Mouse (Mus musculus) limb, embryonic 15.5 days (tissue): Measurements from ENCODE around the gene Scai. TPM values are rescaled to one million over a fixed set of nuclear protein-coding genes. Genes with fewer than 3 reads are reported as not detected.
"Not testable (repeated sequence)": the region's sequence is repeated elsewhere in the genome, so short reads cannot be mapped to it uniquely, and the experiment has no call there.

ENCODE experiments used
- ATAC-seq: fragments of 200-750 bp; cut with Nextera tagmentation; 2 replicates; pipeline ENCODE4 v1.8.0; 2017; ENCODE audit warnings: low read depth, moderate TSS enrichment; ENCODE audit not compliant: insufficient number of reproducible peaks, low FRiP score, low TSS enrichment
- H3K27ac ChIP-seq: fragments of 300-500 bp; sonication (generic); 2 replicates; pipeline ENCODE4 v1.5.1; 2015; ENCODE audit warnings: moderate library complexity, mild to moderate bottlenecking, inconsistent platforms
- H3K27me3 ChIP-seq: fragments of 300-500 bp; sonication (generic); 2 replicates; pipeline ENCODE4 v1.6.1; 2015; ENCODE audit warnings: inconsistent platforms
- H3K36me3 ChIP-seq: fragments of 300-500 bp; sonication (generic); 2 replicates; pipeline ENCODE4 v1.6.1; 2015; ENCODE audit warnings: inconsistent platforms
- H3K4me1 ChIP-seq: fragments of 300-500 bp; sonication (generic); 2 replicates; pipeline ENCODE4 v1.6.1; 2015; ENCODE audit warnings: inconsistent platforms
- H3K4me2 ChIP-seq: fragments of 300-500 bp; sonication (generic); 2 replicates; pipeline ENCODE4 v1.6.1; 2015; ENCODE audit warnings: mild to moderate bottlenecking, inconsistent platforms
- H3K4me3 ChIP-seq: fragments of 300-500 bp; sonication (generic); 2 replicates; pipeline ENCODE4 v1.5.1; 2015; ENCODE audit warnings: mild to moderate bottlenecking, inconsistent platforms
- H3K9ac ChIP-seq: fragments of 300-500 bp; sonication (generic); 2 replicates; pipeline ENCODE4 v1.6.1; 2015; ENCODE audit warnings: inconsistent platforms
- H3K9me3 ChIP-seq: fragments of 300-500 bp; sonication (generic); 2 replicates; pipeline ENCODE4 v1.6.1; 2016; ENCODE audit warnings: inconsistent platforms
- WGBS: fragments of 180-500 bp; shearing (Covaris S2); methylation state at CpG from one replicate; pipeline ENCODE4 v1.1.7; 2015; 5-methylcytosine and 5-hydroxymethylcytosine counted together
- polyA plus RNA-seq: library from polyadenylated mRNA; unstranded; fragments of >200 nt; fragmentation: Nextera tagmentation; extraction: Ambion mirVana; gene quantifications from 2 replicates; pipeline ENCODE4 v1.2.1, GENCODE M21; 2015

Scai gene
- polyA plus RNA-seq, 1 experiment from 2014 or later = 11.7 TPM

DNA sequence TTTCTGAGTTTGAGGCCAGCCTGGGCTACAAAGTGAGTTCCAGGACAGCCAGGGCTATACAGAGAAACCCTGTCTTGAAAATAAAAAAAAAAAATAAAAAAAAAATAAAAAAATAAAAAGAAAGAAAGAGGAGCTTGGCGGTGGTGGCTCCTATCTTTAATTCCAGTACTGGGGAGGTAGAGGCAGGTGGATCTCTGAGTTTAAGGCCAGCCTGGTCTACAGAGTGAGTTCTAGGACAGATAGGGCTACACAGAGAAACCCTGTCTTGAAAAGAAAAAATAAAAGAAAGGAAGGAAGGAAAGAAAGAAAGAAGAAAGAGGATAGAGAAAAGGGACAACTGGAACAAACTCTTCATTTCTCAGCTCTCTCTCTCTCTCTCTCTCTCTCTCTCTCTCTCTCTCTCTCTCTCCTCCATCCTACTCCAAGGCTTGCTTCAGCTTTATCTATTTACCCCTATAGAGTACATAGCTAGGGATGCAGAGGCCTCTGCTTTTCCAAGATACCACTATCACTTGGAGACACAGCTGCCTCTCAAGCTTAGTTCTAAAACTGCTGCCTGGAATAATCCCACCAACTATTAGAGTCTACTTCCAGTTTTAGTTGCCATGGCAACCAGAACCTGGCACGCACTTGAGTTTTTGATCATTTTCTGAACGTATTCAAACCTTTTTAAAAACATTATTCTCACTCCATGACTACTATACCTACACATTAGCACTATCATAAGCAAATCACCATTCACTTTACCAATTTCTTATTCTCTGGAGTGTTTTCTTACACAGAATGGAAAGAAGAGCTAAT lies 60.8 kb downstream of the Scai start:
- no peak overlapping the region for H3K27ac ChIP-seq
- WGBS = 76% methylated on average over 3 of the region's 3 CpGs

DNA sequence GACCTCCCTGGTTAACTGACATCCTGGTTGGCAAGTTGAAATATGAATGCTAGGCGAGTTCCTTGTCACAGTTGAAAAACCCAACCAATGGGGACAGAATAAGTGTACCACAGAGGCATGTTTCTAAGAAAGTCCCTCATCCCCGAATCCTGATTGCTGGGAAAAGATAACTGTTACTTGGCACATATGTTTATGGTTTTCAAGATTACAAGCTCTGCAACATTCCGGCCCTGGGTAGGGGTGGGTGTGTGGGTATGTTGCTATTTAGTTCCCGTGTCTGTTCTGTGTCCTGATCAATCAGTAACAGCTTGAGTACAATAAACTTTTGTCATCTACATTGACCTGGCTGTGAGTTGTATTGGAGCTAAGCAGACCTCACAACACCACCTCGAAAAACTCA lies 66.4 kb downstream of the Scai start:
- Histone ChIP-seq H3K4me3 (no peak overlapping the region), H3K27me3 (no peaks in the 10 kb centered on the region), H3K27ac (no peak overlapping the region), H3K9ac (no peak overlapping the region), H3K4me1 (no peaks in the 10 kb centered on the region), H3K9me3 (no peaks in the 10 kb centered on the region), H3K4me2 (no peak overlapping the region), H3K36me3 (peaks cover 35% of the 10 kb centered on the region)
- WGBS = 78% methylated on average over 5 of the region's 5 CpGs
- ATAC-seq = no peak

More for the DNA sequence above, 60.8 kb downstream of the Scai start:
- Histone ChIP-seq H3K27me3 (no peaks in the 10 kb centered on the region), H3K9me3 (no peaks in the 10 kb centered on the region), H3K4me1 (no peaks in the 10 kb centered on the region), H3K4me2 (no peak overlapping the region), H3K4me3 (no peak overlapping the region), H3K9ac (no peak overlapping the region), H3K36me3 (peaks cover 7% of the 10 kb centered on the region; the same call in 1 of the 2 replicates)
- no peak for ATAC-seq

DNA sequence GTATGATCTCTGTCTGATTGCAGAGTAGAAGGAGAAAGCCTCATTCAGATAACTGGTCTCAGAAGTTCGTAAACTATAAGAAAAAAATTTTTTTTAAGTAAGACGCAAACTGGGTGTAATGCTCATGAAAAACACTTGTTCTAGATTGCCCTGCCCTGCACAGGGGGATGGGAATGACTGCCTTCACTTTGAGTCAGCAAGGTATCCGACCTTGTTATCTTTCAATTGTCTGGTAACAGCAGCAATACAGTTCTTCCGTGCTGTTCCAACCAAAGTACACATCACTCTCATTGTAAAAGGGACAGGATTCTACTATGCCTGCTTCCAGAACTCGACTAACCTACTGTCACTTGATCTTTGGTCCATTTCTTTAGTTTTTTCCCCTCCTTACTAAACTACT lies 69.4 kb downstream of the Scai start:
- H3K4me1 ChIP-seq = no peaks in the 10 kb centered on the region
- H3K27me3 ChIP-seq = no peaks in the 10 kb centered on the region
- no peak overlapping the region for H3K9ac ChIP-seq
- H3K36me3 ChIP-seq = peaks cover 60% of the 10 kb centered on the region
- H3K27ac ChIP-seq = no peak overlapping the region
- H3K4me3 ChIP-seq = no peak overlapping the region
- no peak for ATAC-seq
- no peaks in the 10 kb centered on the region for H3K9me3 ChIP-seq
- H3K4me2 ChIP-seq = no peak overlapping the region
- 90% methylated on average over 5 of the region's 5 CpGs for WGBS

DNA sequence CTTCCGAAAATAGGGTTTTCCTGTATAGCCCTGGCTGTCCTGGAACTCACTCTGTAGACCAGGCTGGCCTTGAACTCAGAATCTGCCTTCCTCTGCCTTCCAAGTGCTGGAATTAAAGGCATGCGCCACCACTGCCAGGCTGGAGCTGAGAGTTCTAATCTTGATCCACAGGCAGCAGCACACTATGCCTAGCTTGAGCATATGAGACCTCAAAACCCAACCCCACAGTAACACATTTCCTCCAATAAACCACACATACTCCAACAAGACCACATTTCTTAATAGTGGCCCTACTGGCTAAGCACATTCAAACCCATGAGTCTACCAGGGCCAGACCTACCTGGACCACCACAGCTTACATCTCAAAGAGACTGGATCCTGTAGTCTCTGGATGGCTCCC lies 74.0 kb downstream of the Scai start:
- Histone ChIP-seq H3K4me2 (no peak overlapping the region), H3K4me3 (no peak overlapping the region), H3K9me3 (no peaks in the 10 kb centered on the region), H3K9ac (no peak overlapping the region), H3K4me1 (no peaks in the 10 kb centered on the region), H3K27me3 (no peaks in the 10 kb centered on the region), H3K27ac (no peak overlapping the region), H3K36me3 (peaks cover 61% of the 10 kb centered on the region)
- no peak for ATAC-seq
- 90% methylated on average over 2 of the region's 2 CpGs for WGBS

DNA sequence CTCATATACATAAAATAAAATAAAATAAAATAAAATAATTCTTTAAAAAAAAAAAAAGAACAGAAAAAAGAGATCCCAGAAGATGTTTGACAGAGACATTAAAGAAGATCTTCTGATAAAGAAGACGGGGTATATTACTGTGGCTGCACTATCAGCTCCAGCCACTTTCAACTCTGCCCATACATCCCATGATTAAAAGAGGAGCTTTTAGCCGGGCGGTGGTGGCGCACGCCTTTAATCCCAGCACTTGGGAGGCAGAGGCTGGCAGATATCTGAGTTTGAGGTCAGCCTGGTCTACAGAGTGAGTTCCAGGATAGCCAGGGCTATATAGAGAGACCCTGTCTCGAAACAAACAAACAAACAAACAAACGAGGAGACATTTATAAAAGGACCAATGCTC lies 76.4 kb downstream of the Scai start:
- Histone ChIP-seq H3K9me3 (no peaks in the 10 kb centered on the region), H3K27ac (no peak overlapping the region), H3K9ac (no peak overlapping the region), H3K36me3 (peaks cover 47% of the 10 kb centered on the region), H3K4me3 (no peak overlapping the region), H3K4me1 (no peaks in the 10 kb centered on the region), H3K4me2 (no peak overlapping the region), H3K27me3 (no peaks in the 10 kb centered on the region)
- WGBS = 93% methylated on average over 7 of the region's 7 CpGs
- ATAC-seq = no peak

DNA sequence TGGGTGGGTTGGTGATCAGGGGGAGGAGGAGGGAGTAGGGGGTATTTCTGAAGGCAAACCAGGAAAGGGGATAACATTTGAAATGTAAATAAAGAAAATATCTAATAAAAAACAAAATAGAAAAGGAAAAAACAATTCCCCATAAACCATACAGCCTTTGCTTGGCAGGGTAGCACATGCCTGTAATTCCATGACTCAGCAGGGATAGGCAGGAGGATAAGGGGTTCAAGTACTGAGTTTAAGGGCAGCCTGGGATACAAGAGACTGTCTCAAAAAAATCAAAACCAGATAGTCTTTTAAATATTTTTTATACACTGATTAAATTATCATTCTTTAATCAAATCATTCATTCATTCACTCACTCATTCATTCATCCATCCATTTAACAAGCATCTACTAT lies 80.0 kb downstream of the Scai start:
- peaks cover 30% of the 10 kb centered on the region for H3K36me3 ChIP-seq
- no peak overlapping the region for H3K9ac ChIP-seq
- no peaks in the 10 kb centered on the region for H3K4me1 ChIP-seq

DNA sequence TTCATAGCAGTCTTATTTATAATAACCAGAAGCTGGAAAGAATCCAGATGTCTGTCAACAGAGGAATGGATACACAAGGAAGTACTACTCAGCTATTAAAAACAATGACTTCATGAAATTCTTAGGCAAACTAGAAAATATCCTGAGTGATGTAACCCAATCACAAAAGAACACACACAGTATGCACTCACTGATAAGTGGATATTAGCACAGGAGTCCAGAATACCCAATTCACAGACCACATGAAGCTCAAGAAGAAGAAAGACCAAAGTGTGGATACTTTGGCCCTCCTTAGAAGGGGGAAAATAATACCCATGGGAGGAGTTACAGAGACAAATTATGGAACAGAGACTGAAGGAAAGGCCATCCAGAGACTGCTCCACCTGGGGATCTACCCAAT lies 80.8 kb downstream of the Scai start:
- H3K27ac ChIP-seq, ATAC-seq, H3K4me2 ChIP-seq, H3K4me3 ChIP-seq, H3K4me1 ChIP-seq, H3K9ac ChIP-seq, H3K9me3 ChIP-seq, H3K27me3 ChIP-seq: not testable (repeated sequence)
- peaks cover 26% of the 10 kb centered on the region; the same call in 1 of the 2 replicates for H3K36me3 ChIP-seq

More for the DNA sequence above, 80.0 kb downstream of the Scai start:
- H3K27ac ChIP-seq = no peak overlapping the region
- no peaks in the 10 kb centered on the region for H3K27me3 ChIP-seq
- no peak overlapping the region for H3K4me2 ChIP-seq
- ATAC-seq = no peak
- no peak overlapping the region for H3K4me3 ChIP-seq
- no peaks in the 10 kb centered on the region for H3K9me3 ChIP-seq

DNA sequence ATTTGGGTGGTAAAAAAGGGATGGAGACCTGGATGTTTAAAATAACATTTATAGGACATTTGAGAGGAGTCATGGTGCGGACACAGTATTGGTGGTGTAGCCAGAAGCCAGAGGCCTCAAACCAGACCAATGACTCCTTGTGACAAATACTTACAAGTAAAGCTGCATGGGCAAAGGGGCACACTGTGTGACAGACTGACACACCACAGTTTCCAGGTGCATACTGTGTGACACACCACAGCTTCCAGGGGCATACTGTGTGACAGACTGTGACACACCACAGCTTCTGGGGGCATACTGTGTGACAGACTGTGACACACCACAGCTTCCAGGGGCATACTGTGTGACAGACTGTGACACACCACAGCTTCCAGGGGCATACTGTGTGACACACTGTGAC lies 90.6 kb downstream of the Scai start:
- not testable (repeated sequence) for H3K4me3 ChIP-seq, H3K9me3 ChIP-seq, H3K27me3 ChIP-seq, H3K4me1 ChIP-seq, H3K4me2 ChIP-seq, ATAC-seq, H3K27ac ChIP-seq, H3K9ac ChIP-seq
- H3K36me3 ChIP-seq = peaks cover 42% of the 10 kb centered on the region
- 90% methylated on average over 1 of the region's 1 CpGs for WGBS

DNA sequence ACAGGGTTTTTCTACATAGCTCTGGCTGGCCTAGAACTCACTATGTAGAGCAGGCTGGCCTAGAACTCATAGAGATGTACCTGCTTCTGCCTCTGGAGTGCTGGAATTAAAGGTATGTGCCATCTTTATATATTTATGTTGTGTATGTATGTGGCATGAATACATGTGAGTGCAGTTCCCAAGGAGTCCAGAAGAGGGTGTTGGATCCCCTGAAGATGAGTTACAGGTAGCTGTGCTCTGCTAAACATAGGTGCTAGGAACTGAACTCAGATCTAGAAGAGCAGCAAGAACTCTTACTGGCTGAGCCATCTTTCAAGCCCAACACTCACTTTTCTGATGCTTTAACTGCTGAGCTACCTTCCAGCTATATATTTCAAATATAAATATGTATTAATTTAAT lies 92.5 kb downstream of the Scai start:
- H3K36me3 ChIP-seq = peaks cover 38% of the 10 kb centered on the region
- no peak overlapping the region for H3K9ac ChIP-seq
- no peak for ATAC-seq
- H3K4me2 ChIP-seq = no peak overlapping the region
- no peaks in the 10 kb centered on the region for H3K9me3 ChIP-seq
- no peak overlapping the region for H3K4me3 ChIP-seq
- no peaks in the 10 kb centered on the region for H3K4me1 ChIP-seq
- H3K27ac ChIP-seq = no peak overlapping the region
- no peaks in the 10 kb centered on the region for H3K27me3 ChIP-seq

DNA sequence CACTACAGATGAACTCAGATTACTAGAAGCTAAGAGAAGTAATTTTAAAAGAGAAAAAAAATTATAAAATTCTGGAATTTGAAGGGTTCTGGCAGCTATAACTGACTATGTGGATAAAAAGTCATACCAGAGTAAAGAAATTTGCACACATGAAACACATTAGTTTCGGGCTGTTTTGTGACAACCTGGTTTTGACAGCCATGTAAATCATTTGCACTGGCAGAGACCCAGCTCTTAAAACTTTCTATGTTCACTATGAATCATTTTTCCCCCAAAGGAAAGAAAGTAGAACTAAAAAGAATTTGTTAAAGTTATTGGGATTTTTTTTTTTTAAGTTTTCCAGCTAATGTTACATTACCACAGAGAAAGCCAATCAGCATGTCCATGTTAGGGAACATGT lies 98.6 kb downstream of the Scai start:
- H3K27ac ChIP-seq = no peak overlapping the region
- H3K9ac ChIP-seq = no peak overlapping the region
- H3K4me3 ChIP-seq = no peak overlapping the region
- no peaks in the 10 kb centered on the region for H3K9me3 ChIP-seq
- WGBS = 43% methylated on average over 1 of the region's 1 CpGs
- no peak for ATAC-seq
- H3K4me2 ChIP-seq = no peak overlapping the region
- H3K27me3 ChIP-seq = no peaks in the 10 kb centered on the region
- peaks cover 28% of the 10 kb centered on the region; the same call in 1 of the 2 replicates for H3K36me3 ChIP-seq
- H3K4me1 ChIP-seq = no peaks in the 10 kb centered on the region

DNA sequence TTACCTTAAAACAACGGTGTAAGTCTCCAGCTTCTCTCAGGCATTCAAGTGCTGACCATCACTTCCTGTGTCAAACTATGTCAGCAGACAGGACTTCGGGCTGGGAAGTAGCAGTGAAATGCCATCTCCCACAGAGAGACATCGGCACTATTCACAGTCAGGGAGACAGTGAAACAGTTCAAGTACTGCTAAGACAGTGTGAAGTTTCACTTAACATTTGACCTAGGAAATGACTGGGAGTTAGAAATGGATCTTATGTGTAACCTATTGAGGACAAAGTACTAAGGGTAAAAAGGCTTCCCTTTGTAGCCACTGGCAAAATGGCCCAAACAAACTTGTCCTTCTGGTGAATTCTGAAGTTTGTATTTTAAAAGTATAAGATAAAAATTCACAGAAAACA lies 107.8 kb downstream of the Scai start:
- 87% methylated on average over 3 of the region's 3 CpGs for WGBS

DNA sequence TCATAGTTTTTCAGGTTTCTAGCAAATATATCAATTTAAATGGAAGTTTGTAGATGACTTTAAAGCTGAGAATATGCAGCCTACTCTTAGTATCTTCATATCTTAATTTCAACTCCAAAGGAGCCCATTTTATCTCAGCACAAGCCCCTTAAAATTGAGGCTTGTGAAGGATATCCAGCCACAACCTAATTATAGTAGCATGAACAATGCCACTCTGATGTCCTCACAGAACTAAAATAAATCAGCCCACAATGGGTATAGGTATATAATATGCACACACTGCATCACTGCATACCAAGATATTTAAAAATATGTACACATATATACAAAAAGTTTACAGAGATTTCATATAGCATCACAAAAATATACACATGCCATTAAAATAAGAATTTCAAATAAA lies 119.9 kb downstream of the Scai start:
- no peak for ATAC-seq
- Histone ChIP-seq H3K36me3 (no peaks in the 10 kb centered on the region), H3K9ac (no peak overlapping the region), H3K27me3 (no peaks in the 10 kb centered on the region), H3K27ac (no peak overlapping the region), H3K4me1 (no peaks in the 10 kb centered on the region), H3K4me2 (no peak overlapping the region), H3K9me3 (no peaks in the 10 kb centered on the region), H3K4me3 (no peak overlapping the region)

More for the DNA sequence above, 107.8 kb downstream of the Scai start:
- no peak for ATAC-seq
- peaks cover 49% of the 10 kb centered on the region for H3K36me3 ChIP-seq
- no peak overlapping the region for H3K4me2 ChIP-seq
- no peaks in the 10 kb centered on the region for H3K9me3 ChIP-seq
- no peaks in the 10 kb centered on the region for H3K27me3 ChIP-seq
- no peaks in the 10 kb centered on the region for H3K4me1 ChIP-seq
- no peak overlapping the region for H3K27ac ChIP-seq
- H3K4me3 ChIP-seq = no peak overlapping the region
- H3K9ac ChIP-seq = no peak overlapping the region

DNA sequence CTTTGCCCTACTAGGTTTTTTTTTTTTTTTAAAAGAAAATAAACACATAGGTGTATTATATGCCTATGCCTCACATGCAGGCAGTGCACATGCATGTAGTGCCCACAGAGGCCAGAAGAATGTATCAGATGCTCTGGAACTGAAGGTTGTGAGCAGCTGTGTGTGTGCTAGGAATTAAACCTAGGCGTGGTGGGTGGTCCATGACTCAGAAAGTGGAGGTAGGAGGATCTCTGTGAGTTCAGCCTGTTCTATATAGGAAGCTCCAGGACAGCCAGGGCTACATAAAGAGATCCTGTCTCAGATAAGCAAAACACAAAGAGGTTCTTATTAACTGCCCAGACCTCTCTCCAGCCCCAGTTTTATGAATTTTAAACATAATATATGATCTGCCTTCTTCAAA lies 121.4 kb downstream of the Scai start:
- WGBS = 63% methylated on average over 1 of the region's 1 CpGs
- Histone ChIP-seq H3K4me3 (no peak overlapping the region), H3K9me3 (no peaks in the 10 kb centered on the region), H3K27ac (no peak overlapping the region), H3K4me2 (no peak overlapping the region), H3K9ac (no peak overlapping the region), H3K27me3 (no peaks in the 10 kb centered on the region), H3K4me1 (peaks cover 5% of the 10 kb centered on the region; the same call in 1 of the 2 replicates), H3K36me3 (no peaks in the 10 kb centered on the region)
- no peak for ATAC-seq
